Mouse (Mus musculus): Measurements from ENCODE around the gene Fry. TPM values are rescaled to one million over a fixed set of nuclear protein-coding genes. Genes with fewer than 3 reads are reported as not detected.

The Fry gene
- 10 to 100 TPM; 59.8 to 70.0 TPM for total RNA-seq (2021)
- long read RNA-seq, experiment 1, partial matches to known transcripts: 8 of 17 reads
- long read RNA-seq, experiment 1, other reads (novel, unspliced or antisense): 7 of 17 reads
- long read RNA-seq, experiment 2, partial matches to known transcripts: 12 of 18 reads
- long read RNA-seq, experiment 2, other reads (novel, unspliced or antisense): 5 of 18 reads

- DNase-seq (ENCODE audit: low spot score): peak; percentile 94
These were observed at the start of gene Fry for GRCm38 (mm10) chr5:150118455-150119241. Gene Fry (plus strand): TSS chr5:150118645.

- DNase-seq (ENCODE audit: low spot score): peak; percentile 25
These were observed 48.4 kb upstream of the Fry start for GRCm38 (mm10) chr5:150070086-150070485.

GRCm38 (mm10) chr5:150071738-150072137 is 46.7 kb upstream of the Fry start:
- no peak for DNase-seq (ENCODE audit: low spot score)

GRCm38 (mm10) chr5:150079866-150080797 is 38.3 kb upstream of the Fry start:
- no peak for DNase-seq (ENCODE audit: low spot score)

- DNase-seq (ENCODE audit: low spot score): no peak
These were observed 35.7 kb upstream of the Fry start for GRCm38 (mm10) chr5:150082696-150083095.

GRCm38 (mm10) chr5:150083190-150083589 is 35.3 kb upstream of the Fry start:
- no peak for DNase-seq (ENCODE audit: low spot score)

- peak; percentile 31 for DNase-seq (ENCODE audit: low spot score)
These were observed 20.8 kb upstream of the Fry start for GRCm38 (mm10) chr5:150097620-150098019.

- no peak for DNase-seq (ENCODE audit: low spot score)
These were observed 19.7 kb upstream of the Fry start for GRCm38 (mm10) chr5:150098754-150099153.

- DNase-seq (ENCODE audit: low spot score): no peak
These were observed 16.7 kb upstream of the Fry start for GRCm38 (mm10) chr5:150101789-150102188.

GRCm38 (mm10) chr5:150106358-150106757 is 12.1 kb upstream of the Fry start:
- no peak for DNase-seq (ENCODE audit: low spot score)

- DNase-seq (ENCODE audit: low spot score): no peak
These were observed 7.2 kb upstream of the Fry start for GRCm38 (mm10) chr5:150111236-150111635.

GRCm38 (mm10) chr5:150114007-150114406 is 4.4 kb upstream of the Fry start:
- no peak for DNase-seq (ENCODE audit: low spot score)

GRCm38 (mm10) chr5:150114778-150115177 is 3.7 kb upstream of the Fry start:
- no peak for DNase-seq (ENCODE audit: low spot score)

GRCm38 (mm10) chr5:150115271-150116092 is 3.0 kb upstream of the Fry start:
- DNase-seq (ENCODE audit: low spot score): no peak

GRCm38 (mm10) chr5:150116216-150116905 is 2.1 kb upstream of the Fry start:
- no peak for DNase-seq (ENCODE audit: low spot score)

- no peak for DNase-seq (ENCODE audit: low spot score)
These were observed 1.6 kb upstream of the Fry start for GRCm38 (mm10) chr5:150116906-150117216.

- no peak for DNase-seq (ENCODE audit: low spot score)
These were observed 356 bp upstream of the Fry start for GRCm38 (mm10) chr5:150118124-150118454.

GRCm38 (mm10) chr5:150120676-150121075 is 2.2 kb downstream of the Fry start:
- DNase-seq (ENCODE audit: low spot score): no peak

- DNase-seq (ENCODE audit: low spot score): no peak
These were observed 3.6 kb downstream of the Fry start for GRCm38 (mm10) chr5:150122095-150122494.

GRCm38 (mm10) chr5:150122571-150122970 is 4.1 kb downstream of the Fry start:
- DNase-seq (ENCODE audit: low spot score): no peak

GRCm38 (mm10) chr5:150125920-150126319 is 7.5 kb downstream of the Fry start:
- DNase-seq (ENCODE audit: low spot score): no peak
